Mouse (Mus musculus) lung, embryonic 16.5 days (tissue): Measurements from ENCODE around the gene Smim24. TPM values are rescaled to one million over a fixed set of nuclear protein-coding genes. Genes with fewer than 3 reads are reported as not detected.

ENCODE experiments used
- ATAC-seq: fragments of 200-750 bp; cut with Nextera tagmentation; 2 replicates; pipeline ENCODE4 v1.8.0; 2017; ENCODE audit warnings: low read depth, mild to moderate bottlenecking, moderate library complexity
- H3K27ac ChIP-seq: fragments of 300-500 bp; sonication (generic); 2 replicates; pipeline ENCODE4 v1.5.1; 2014; ENCODE audit warnings: mild to moderate bottlenecking, control low read depth, low read length
- H3K27me3 ChIP-seq: fragments of 300-500 bp; sonication (generic); 2 replicates; pipeline ENCODE4 v1.6.1; 2014; ENCODE audit warnings: low read depth, low read length, mixed read lengths; ENCODE audit not compliant: control insufficient read depth, insufficient read depth
- H3K36me3 ChIP-seq: fragments of 300-500 bp; sonication (generic); 2 replicates; pipeline ENCODE4 v1.6.1; 2014; ENCODE audit warnings: low read length; ENCODE audit not compliant: control insufficient read depth, insufficient read depth
- H3K4me1 ChIP-seq: fragments of 300-500 bp; sonication (generic); replicated peaks from 2 replicates; pipeline ENCODE4 v1.6.1; 2014; ENCODE audit warnings: low read length, mixed read lengths; ENCODE audit not compliant: control insufficient read depth, insufficient read depth
- H3K4me2 ChIP-seq: fragments of 300-500 bp; sonication (generic); 2 replicates; pipeline ENCODE4 v1.6.1; 2014; ENCODE audit warnings: low read depth, low read length, control low read depth
- H3K4me3 ChIP-seq: fragments of 300-500 bp; sonication (generic); 2 replicates; pipeline ENCODE4 v1.5.1; 2014; ENCODE audit warnings: mild to moderate bottlenecking, low read length, control low read depth
- H3K9ac ChIP-seq: fragments of 300-500 bp; sonication (generic); 2 replicates; pipeline ENCODE4 v1.6.1; 2014; ENCODE audit warnings: low read length, control low read depth
- H3K9me3 ChIP-seq: fragments of 300-500 bp; sonication (generic); 2 replicates; pipeline ENCODE4 v1.6.1; 2016; ENCODE audit warnings: low read length; ENCODE audit not compliant: control insufficient read depth
- WGBS: fragments of 180-500 bp; shearing (Covaris S2); extraction: QIAGEN DNeasy Blood & Tissue Kit; methylation state at CpG from one replicate; pipeline ENCODE4 v1.1.7; 2014; 5-methylcytosine and 5-hydroxymethylcytosine counted together
- polyA plus RNA-seq: library from polyadenylated mRNA; unstranded; fragments of >200 nt; fragmentation: Nextera tagmentation; extraction: Ambion mirVana; gene quantifications from 2 replicates; pipeline ENCODE4 v1.2.1, GENCODE M21; 2015

Smim24 gene
- polyA plus RNA-seq, 1 experiment from 2014 or later: 7.9 TPM

GRCm38 (mm10) chr10:81385603-81386306 lies 7.1 kb upstream of the Smim24 start:
- no peak for ATAC-seq
- H3K4me2 ChIP-seq: peak overlapping the region; percentile 81; the same call in 1 of the 2 replicates
- 62% methylated on average over 22 of the region's 22 CpGs for WGBS
- no peaks in the 10 kb centered on the region for H3K9me3 ChIP-seq
- H3K36me3 ChIP-seq: peaks cover 26% of the 10 kb centered on the region
- H3K4me3 ChIP-seq: no peak overlapping the region
- H3K9ac ChIP-seq: no peak overlapping the region
- H3K27me3 ChIP-seq: no peaks in the 10 kb centered on the region
- H3K4me1 ChIP-seq: peaks cover 25% of the 10 kb centered on the region
- H3K27ac ChIP-seq: no peak overlapping the region

DNA sequence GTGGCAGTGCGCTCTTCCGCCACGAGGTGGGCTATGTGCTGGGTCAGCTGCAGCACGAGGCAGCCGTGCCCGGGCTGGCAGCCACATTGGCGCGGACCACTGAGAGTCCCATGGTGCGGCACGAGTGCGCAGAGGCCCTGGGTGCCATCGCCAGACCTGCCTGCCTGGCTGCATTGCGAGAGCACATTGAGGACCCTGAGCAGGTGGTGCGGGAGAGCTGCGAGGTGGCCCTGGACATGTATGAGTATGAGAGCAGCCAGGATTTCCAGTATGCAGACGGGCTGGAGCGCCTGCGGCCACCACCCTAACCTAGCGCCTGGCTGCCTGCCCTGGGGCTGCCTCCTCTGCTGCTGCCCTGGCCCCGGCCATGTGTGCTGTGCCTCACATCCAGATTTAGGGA lies 5.1 kb upstream of the Smim24 start:
- Histone ChIP-seq H3K36me3 (peaks cover 26% of the 10 kb centered on the region), H3K9me3 (no peaks in the 10 kb centered on the region), H3K9ac (no peak overlapping the region), H3K4me2 (no peak overlapping the region), H3K4me1 (peaks cover 22% of the 10 kb centered on the region), H3K4me3 (no peak overlapping the region), H3K27me3 (no peaks in the 10 kb centered on the region), H3K27ac (no peak overlapping the region)
- no peak for ATAC-seq
- WGBS: 91% methylated on average over 20 of the region's 20 CpGs

DNA sequence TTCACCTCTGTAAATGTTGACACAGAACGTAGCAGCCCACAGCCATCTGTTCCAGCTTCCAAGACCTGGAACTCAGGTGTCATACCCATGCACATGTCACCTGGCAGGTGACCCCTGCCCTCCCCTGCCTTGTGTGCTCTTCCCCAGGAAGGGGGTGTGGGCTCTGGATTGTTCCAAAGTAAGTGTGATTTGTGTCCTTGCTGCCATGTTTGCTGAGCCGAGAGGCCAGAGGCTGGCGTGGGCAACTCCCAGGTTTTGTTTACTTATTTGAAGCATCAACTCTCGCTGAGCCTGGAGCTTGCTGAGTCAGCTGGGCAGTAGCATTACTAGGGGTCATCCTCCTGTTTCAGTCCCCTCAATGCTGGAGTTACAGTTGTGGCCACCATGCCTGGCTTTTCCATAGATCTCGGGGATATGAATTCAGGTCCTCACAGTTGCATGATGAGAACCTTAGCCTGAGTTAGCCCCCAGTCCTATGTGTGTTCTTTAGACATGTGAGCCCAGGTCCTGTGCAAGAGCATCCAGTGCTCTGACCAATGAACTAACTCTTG lies 4.3 kb upstream of the Smim24 start, which contains the start of gene Gm48552:
Gm48552 (plus strand) TSS at position 501 of the 551 bp plus-strand sequence.
- peaks cover 29% of the 10 kb centered on the region for H3K4me1 ChIP-seq
- no peak within 1 kb of the TSS for H3K4me3 ChIP-seq
- 0 out of 2 replicates have a peak within 1 kb of the TSS, but pooled peaks have one; percentile 26 for H3K9ac ChIP-seq
- peak within 1 kb of the TSS; percentile 28; the same call in 1 of the 2 replicates for H3K27ac ChIP-seq
- 43% methylated on average over 5 of the region's 5 CpGs for WGBS
- H3K9me3 ChIP-seq: no peaks in the 10 kb centered on the region
- no peaks in the 10 kb centered on the region for H3K27me3 ChIP-seq
- H3K4me2 ChIP-seq: no peak within 1 kb of the TSS
- peaks cover 26% of the 10 kb centered on the region for H3K36me3 ChIP-seq
- ATAC-seq: no peak

- ATAC-seq: no peak
- Histone ChIP-seq H3K27me3 (no peaks in the 10 kb centered on the region), H3K36me3 (peaks cover 26% of the 10 kb centered on the region), H3K9me3 (no peaks in the 10 kb centered on the region), H3K9ac (0 out of 2 replicates have a peak overlapping the region, but pooled peaks have one; percentile 26), H3K27ac (peak overlapping the region; percentile 28; the same call in 1 of the 2 replicates), H3K4me3 (no peak overlapping the region), H3K4me2 (no peak overlapping the region), H3K4me1 (peaks cover 33% of the 10 kb centered on the region)
- 45% methylated on average over 3 of the region's 3 CpGs for WGBS
Measured at GRCm38 (mm10) chr10:81389373-81389772, 3.5 kb upstream of the Smim24 start.

DNA sequence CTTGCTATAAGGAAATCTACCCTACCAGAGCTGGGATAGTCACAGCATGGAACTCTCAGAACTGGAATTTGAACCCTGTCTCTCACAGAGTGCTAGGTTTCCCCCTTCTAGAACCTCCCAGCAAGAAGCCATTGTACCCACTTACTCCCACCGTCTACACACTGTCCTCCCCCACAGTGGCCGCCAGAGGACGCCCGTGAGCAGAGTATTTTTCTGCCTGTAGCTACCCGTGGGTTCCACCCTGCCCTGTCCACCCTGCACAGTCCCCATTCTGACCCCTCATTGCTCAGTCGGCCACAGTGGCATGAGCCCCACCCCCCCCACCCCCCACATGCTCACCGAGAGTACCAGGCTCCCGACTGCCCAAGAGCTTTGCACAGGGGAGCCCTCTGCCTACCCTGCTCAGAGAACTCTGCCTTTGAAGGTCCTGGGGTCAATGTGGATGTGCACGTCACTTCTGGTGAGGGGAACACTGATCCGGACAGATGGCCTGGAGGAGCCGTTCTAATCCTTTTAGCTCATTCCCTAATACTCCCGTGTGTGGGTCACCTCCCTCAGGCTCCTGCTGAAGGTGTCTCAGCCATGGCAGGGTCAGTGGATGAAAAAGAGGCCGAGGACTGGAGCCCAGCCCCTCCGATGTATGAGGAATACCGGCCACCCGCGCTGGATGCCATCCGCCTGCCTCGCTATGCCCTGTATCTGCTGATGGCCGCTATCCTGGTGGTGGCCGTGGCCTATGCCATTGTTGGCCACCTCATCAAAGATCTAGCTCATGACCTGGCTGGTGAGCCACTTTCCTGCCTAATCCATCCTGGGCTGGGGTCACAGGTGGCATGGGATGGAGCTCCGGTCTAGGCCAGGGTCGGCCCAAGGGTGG lies 2.8 kb upstream of the Smim24 start:
- H3K9me3 ChIP-seq: no peaks in the 10 kb centered on the region
- H3K4me2 ChIP-seq: no peak overlapping the region
- no peak overlapping the region for H3K4me3 ChIP-seq
- H3K4me1 ChIP-seq: peaks cover 31% of the 10 kb centered on the region
- H3K36me3 ChIP-seq: peaks cover 26% of the 10 kb centered on the region
- 0 out of 2 replicates have a peak overlapping the region, but pooled peaks have one; percentile 26 for H3K9ac ChIP-seq
- 59% methylated on average over 23 of the region's 23 CpGs for WGBS
- H3K27me3 ChIP-seq: no peaks in the 10 kb centered on the region
- H3K27ac ChIP-seq: peak overlapping the region; percentile 28; the same call in 1 of the 2 replicates
- ATAC-seq: peak; percentile 63

GRCm38 (mm10) chr10:81390678-81390965 lies 2.2 kb upstream of the Smim24 start:
- no peak for ATAC-seq
- no peak overlapping the region for H3K4me2 ChIP-seq
- no peak overlapping the region for H3K27ac ChIP-seq
- no peak overlapping the region for H3K4me3 ChIP-seq
- H3K9me3 ChIP-seq: no peaks in the 10 kb centered on the region
- WGBS: 86% methylated on average over 13 of the region's 13 CpGs
- H3K27me3 ChIP-seq: no peaks in the 10 kb centered on the region
- H3K9ac ChIP-seq: no peak overlapping the region
- H3K36me3 ChIP-seq: peaks cover 26% of the 10 kb centered on the region
- peaks cover 25% of the 10 kb centered on the region for H3K4me1 ChIP-seq

DNA sequence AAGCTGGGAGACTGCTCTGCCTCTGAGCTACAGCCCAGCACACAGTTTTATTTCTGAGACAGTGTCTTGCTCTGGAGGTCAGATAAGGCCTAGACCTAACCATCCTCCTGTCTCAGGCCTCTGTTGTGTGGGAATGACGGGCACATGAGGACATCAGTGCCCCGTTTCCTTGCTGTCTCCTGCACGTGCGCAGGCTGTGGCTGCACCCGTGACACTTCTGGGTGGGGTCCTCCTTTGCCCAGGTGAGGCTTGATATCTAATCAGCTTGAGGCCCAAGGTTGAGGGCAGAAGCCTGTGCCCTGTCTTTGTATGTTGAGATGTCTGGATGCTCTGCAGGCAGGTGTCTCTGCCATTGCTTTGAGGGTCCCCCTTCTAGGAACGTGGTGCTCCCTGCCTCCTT lies 581 bp upstream of the Smim24 start:
- Histone ChIP-seq H3K9me3 (no peaks in the 10 kb centered on the region), H3K27me3 (no peaks in the 10 kb centered on the region), H3K36me3 (peaks cover 19% of the 10 kb centered on the region), H3K4me2 (no peak overlapping the region), H3K4me1 (peaks cover 22% of the 10 kb centered on the region), H3K9ac (no peak overlapping the region), H3K4me3 (no peak overlapping the region), H3K27ac (no peak overlapping the region)
- WGBS: 80% methylated on average over 6 of the region's 6 CpGs
- ATAC-seq: no peak

DNA sequence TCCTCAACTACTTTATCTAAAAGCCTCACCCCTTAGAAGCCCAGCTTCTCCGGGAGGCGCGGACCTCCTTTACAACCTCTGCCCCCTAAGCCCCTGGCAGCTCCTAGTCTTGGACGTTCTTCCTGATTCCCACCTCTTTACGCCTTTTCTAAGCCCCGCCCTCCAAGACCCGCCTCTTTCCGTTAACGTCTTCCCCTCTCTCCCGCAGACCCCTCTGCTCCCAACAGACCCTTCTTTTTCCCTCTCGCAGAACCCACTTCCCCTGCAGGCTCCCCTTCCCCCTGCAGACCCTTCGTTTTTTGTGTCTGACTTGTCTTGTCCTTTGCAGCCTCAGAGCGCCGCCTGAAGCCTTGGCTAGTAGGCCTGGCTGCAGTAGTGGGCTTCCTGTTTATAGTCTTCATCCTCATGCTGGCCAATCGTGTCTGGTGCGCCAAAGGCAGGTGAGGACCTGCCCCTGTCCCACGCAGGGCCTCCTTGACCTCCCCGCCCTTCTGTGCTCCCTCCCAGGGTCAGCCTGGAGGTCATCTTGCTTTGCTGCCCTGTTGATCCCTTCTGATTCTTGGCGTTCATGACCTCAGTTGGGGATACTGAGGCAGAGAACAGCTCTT lies 709 bp downstream of the Smim24 start:
- peak; percentile 18; the same call in 1 of the 2 replicates for ATAC-seq
- 6% methylated on average over 19 of the region's 19 CpGs for WGBS
- H3K4me2 ChIP-seq: peak overlapping the region; percentile 68
- H3K27ac ChIP-seq: peak overlapping the region; percentile 72
- peak overlapping the region; percentile 43 for H3K4me3 ChIP-seq
- H3K4me1 ChIP-seq: peaks cover 22% of the 10 kb centered on the region
- H3K9ac ChIP-seq: peak overlapping the region; percentile 73
- peaks cover 15% of the 10 kb centered on the region for H3K36me3 ChIP-seq
- H3K27me3 ChIP-seq: no peaks in the 10 kb centered on the region
- H3K9me3 ChIP-seq: no peaks in the 10 kb centered on the region

- peaks cover 15% of the 10 kb centered on the region for H3K4me1 ChIP-seq
- ATAC-seq: no peak
Measured at GRCm38 (mm10) chr10:81395127-81395526, 2.3 kb downstream of the Smim24 start.

More at GRCm38 (mm10) chr10:81395127-81395526, 2.3 kb downstream of the Smim24 start:
- 11% methylated on average over 5 of the region's 5 CpGs for WGBS
- Histone ChIP-seq H3K36me3 (peaks cover 24% of the 10 kb centered on the region), H3K9ac (no peak overlapping the region), H3K4me2 (no peak overlapping the region), H3K4me3 (no peak overlapping the region), H3K27ac (no peak overlapping the region), H3K9me3 (no peaks in the 10 kb centered on the region), H3K27me3 (no peaks in the 10 kb centered on the region)
